Mouse (Mus musculus): ENCODE data around the gene Cpn1.
A peak's percentile ranks its signal among the peaks of the same experiment; 100 is the strongest.

Cpn1 gene

DNA sequence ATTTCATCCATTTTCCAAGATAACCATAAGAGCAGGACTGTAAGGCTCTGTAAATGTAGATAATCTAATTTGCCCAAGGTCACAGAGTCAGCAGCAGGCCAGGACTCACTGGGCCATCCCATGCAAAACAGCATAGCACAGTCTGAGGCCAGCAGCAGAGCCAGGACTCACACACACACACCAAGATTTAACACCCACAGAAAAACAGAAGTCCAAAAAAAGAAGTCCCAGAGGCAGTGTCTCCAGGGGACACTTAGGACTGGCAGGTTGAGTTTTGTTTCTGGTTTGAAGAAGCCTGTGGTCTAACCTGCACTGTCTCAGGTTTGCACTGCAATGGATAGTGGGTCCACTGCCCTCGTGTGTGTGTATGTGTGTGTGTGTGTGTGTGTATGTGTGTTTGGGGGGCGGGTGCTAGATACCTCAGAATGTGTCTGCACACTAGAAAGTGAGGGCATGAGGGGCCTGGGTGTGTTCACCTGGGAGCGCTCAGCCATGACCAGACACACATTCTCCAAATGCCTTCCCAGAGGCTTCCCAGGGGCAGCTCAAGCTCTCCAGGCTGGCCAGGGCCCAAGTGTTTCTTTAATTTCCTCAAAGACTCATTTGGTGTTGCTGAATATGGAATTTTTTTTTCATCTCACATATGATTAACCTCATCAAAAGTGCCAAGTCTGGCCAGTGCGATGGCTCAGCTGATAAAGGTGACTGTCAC, 73.4 kb downstream of the Cpn1 start:
- no peak for DNase-seq (ENCODE audit: low read depth, low spot score)

GRCm38 (mm10) chr19:43906492-43906891, 79.9 kb downstream of the Cpn1 start:
- peak; percentile 84 for DNase-seq (ENCODE audit: low read depth, low spot score)

Measured in R1 (cell line).